15 mouse cellular contexts compared by ENCODE assay signal in genomic region chr13:50322512-50322911, GRCm38 (mm10).
DNase-seq lines count a peak whose midpoint lies in the region; ATAC-seq and TF ChIP-seq lines count a peak whose summit lies in the region.
"Had no signal": no experiment of that assay in that cellular context is flagged by ENCODE, and none has a peak within 500 bp of the region (broad histone marks: within the 10 kb centered on the region; RNA-seq: fewer than 3 reads in every experiment).

No protein-coding gene starts in this region.

- ATAC-seq in heart, postnatal 0 days (ENCODE audit: insufficient read depth, low read depth): no peak
- no peak for ATAC-seq in lung, postnatal 0 days
- no peak for ATAC-seq in hindbrain, embryonic 14.5 days (ENCODE audit: low FRiP score)
- ATAC-seq: CD4-positive, CD25-positive, alpha-beta regulatory T cell, adult 4 months; intestine, postnatal 0 days had no signal

- TF ChIP-seq EP300 in heart, postnatal 0 days (IDR thresholded peaks at IDR 0.05; ENCODE audit: low read depth): no peak
- TF ChIP-seq EP300 in lung, postnatal 0 days (IDR thresholded peaks at IDR 0.05): no peak

- no peaks in the 10 kb centered on the region for H3K9me3 ChIP-seq in heart, postnatal 0 days (replicated peaks; ENCODE audit: control insufficient read depth, low read length)
- no peaks in the 10 kb centered on the region for H3K9me3 ChIP-seq in lung, postnatal 0 days (ENCODE audit: low read length)
- no peaks in the 10 kb centered on the region for H3K9me3 ChIP-seq in hindbrain, embryonic 14.5 days (ENCODE audit: control insufficient read depth, low read length)
- H3K9me3 ChIP-seq: forebrain, embryonic 10.5 days; liver, embryonic 15.5 days; midbrain, embryonic 10.5 days; neural tube, embryonic 12.5 days had no signal

- no peak overlapping the region for H3K4me2 ChIP-seq in heart, postnatal 0 days (ENCODE audit: low read depth, low read length)
- no peak overlapping the region for H3K4me2 ChIP-seq in lung, postnatal 0 days (replicated peaks; ENCODE audit: low read depth, low read length)
- no peak overlapping the region for H3K4me2 ChIP-seq in hindbrain, embryonic 14.5 days (replicated peaks)
- H3K4me2 ChIP-seq: liver, embryonic 15.5 days; neural tube, embryonic 12.5 days had no signal

- peak; percentile 5 for DNase-seq in heart, postnatal 0 days (ENCODE audit: low spot score)
- no peak for DNase-seq in heart, adult 9 months (ENCODE audit: low spot score in 2 of 2)
- peak; percentile 11 for DNase-seq in lung, postnatal 10 days
- no peak for DNase-seq in lung, postnatal 0 days (ENCODE audit: low spot score)
- DNase-seq in embryo, embryonic 10 days (ENCODE audit: low spot score): peak; percentile 5
- peak; percentile 46 for DNase-seq in testis, postnatal 10 days (ENCODE audit: low spot score)
- no peak for DNase-seq in urinary bladder, postnatal 10 days (ENCODE audit: low spot score)
- no peak for DNase-seq in hindbrain, embryonic 14.5 days (ENCODE audit: low spot score)
- DNase-seq: gastrocnemius, postnatal 25 days had no signal

- TF ChIP-seq CTCF in heart, postnatal 0 days (IDR thresholded peaks at IDR 0.05; ENCODE audit: low read depth): peak; percentile 15; the same call in 1 of the 2 replicates
- TF ChIP-seq CTCF in lung, postnatal 0 days (IDR thresholded peaks at IDR 0.05): no peak

- H3K4me1 ChIP-seq in heart, postnatal 0 days (ENCODE audit: control insufficient read depth, insufficient read depth): no peaks in the 10 kb centered on the region
- H3K4me1 ChIP-seq in lung, postnatal 0 days (ENCODE audit: insufficient read depth, low read depth, low read length): no peaks in the 10 kb centered on the region
- H3K4me1 ChIP-seq in hindbrain, embryonic 14.5 days (replicated peaks; ENCODE audit: control insufficient read depth, insufficient read depth, low read length): no peaks in the 10 kb centered on the region
- H3K4me1 ChIP-seq: forebrain, embryonic 10.5 days; liver, embryonic 15.5 days; midbrain, embryonic 10.5 days; neural tube, embryonic 12.5 days had no signal

- no peaks in the 10 kb centered on the region for H3K36me3 ChIP-seq in heart, postnatal 0 days (replicated peaks; ENCODE audit: control insufficient read depth, insufficient read depth, low read length)
- no peaks in the 10 kb centered on the region for H3K36me3 ChIP-seq in lung, postnatal 0 days (ENCODE audit: insufficient read depth, low read length)
- no peaks in the 10 kb centered on the region for H3K36me3 ChIP-seq in hindbrain, embryonic 14.5 days (replicated peaks; ENCODE audit: control insufficient read depth, insufficient read depth)
- H3K36me3 ChIP-seq: forebrain, embryonic 10.5 days; liver, embryonic 15.5 days; midbrain, embryonic 10.5 days; neural tube, embryonic 12.5 days had no signal

- no peak overlapping the region for H3K9ac ChIP-seq in heart, postnatal 0 days (replicated peaks; ENCODE audit: low read depth, low read length)
- no peak overlapping the region for H3K9ac ChIP-seq in lung, postnatal 0 days (replicated peaks; ENCODE audit: low read depth)
- no peak overlapping the region for H3K9ac ChIP-seq in hindbrain, embryonic 14.5 days
- H3K9ac ChIP-seq: liver, embryonic 15.5 days; neural tube, embryonic 12.5 days had no signal

- no peak overlapping the region for H3K4me3 ChIP-seq in heart, postnatal 0 days (ENCODE audit: low read depth, low read length)
- H3K4me3 ChIP-seq in lung, postnatal 0 days (ENCODE audit: low read depth, low read length): no peak overlapping the region
- no peak overlapping the region for H3K4me3 ChIP-seq in hindbrain, embryonic 14.5 days (replicated peaks; ENCODE audit: low read length)
- H3K4me3 ChIP-seq: forebrain, embryonic 10.5 days; liver, embryonic 15.5 days; midbrain, embryonic 10.5 days; neural tube, embryonic 12.5 days had no signal

- WGBS in heart, postnatal 0 days: 29% methylated on average over 4 of the region's 4 CpGs
- 41% methylated on average over 4 of the region's 4 CpGs for WGBS in lung, postnatal 0 days
- WGBS in hindbrain, embryonic 14.5 days: 65% methylated on average over 4 of the region's 4 CpGs

- H3K27ac ChIP-seq in heart, postnatal 0 days (ENCODE audit: low read depth): no peak overlapping the region
- H3K27ac ChIP-seq in lung, postnatal 0 days (ENCODE audit: low read length): no peak overlapping the region
- H3K27ac ChIP-seq in hindbrain, embryonic 14.5 days: no peak overlapping the region
- H3K27ac ChIP-seq: forebrain, embryonic 10.5 days; liver, embryonic 15.5 days; midbrain, embryonic 10.5 days; neural tube, embryonic 12.5 days had no signal

- H3K27me3 ChIP-seq in heart, postnatal 0 days (ENCODE audit: control insufficient read depth, insufficient read depth, low read length): no peaks in the 10 kb centered on the region
- no peaks in the 10 kb centered on the region for H3K27me3 ChIP-seq in lung, postnatal 0 days (replicated peaks; ENCODE audit: insufficient read depth, low read length)
- no peaks in the 10 kb centered on the region for H3K27me3 ChIP-seq in hindbrain, embryonic 14.5 days (ENCODE audit: control insufficient read depth, insufficient read depth, low read length)
- H3K27me3 ChIP-seq: liver, embryonic 15.5 days; neural tube, embryonic 12.5 days had no signal

Comparison
In these comparisons a context has a peak if more than half of its experiments do, and no peak if none do; other contexts are left out.
1. DNase-seq: peak in heart, postnatal 0 days (single experiment), lung, postnatal 10 days (single experiment), embryo, embryonic 10 days (single experiment) and testis, postnatal 10 days (single experiment); none in heart, adult 9 months (0 of 2), lung, postnatal 0 days (single experiment), urinary bladder, postnatal 10 days (single experiment) and hindbrain, embryonic 14.5 days (single experiment).